Mouse (Mus musculus): ENCODE data around the gene Ttll11.

GRCm38 (mm10) chr2:35779266-35779665, 200.4 kb downstream of the Ttll11 start:
- no peak for TF ChIP-seq MAFK (IDR thresholded peaks at IDR 0.05; ENCODE audit: insufficient read depth, low read depth, low read length)
- no peak for TF ChIP-seq HCFC1 (IDR thresholded peaks at IDR 0.05; ENCODE audit: borderline replicate concordance, insufficient read depth, low read length)
- TF ChIP-seq ZNF384 (IDR thresholded peaks at IDR 0.05; ENCODE audit: low read depth, low read length) = no peak
- TF ChIP-seq CHD2 (IDR thresholded peaks at IDR 0.05; ENCODE audit: low read depth, low read length) = no peak
- no peak for TF ChIP-seq ZC3H11A (IDR thresholded peaks at IDR 0.05; ENCODE audit: borderline replicate concordance, low read depth, low read length)
